Mouse (Mus musculus) liver, embryonic 16.5 days (tissue): ENCODE data around the gene Gm5916. TPM values are rescaled to one million over a fixed set of nuclear protein-coding genes. Genes with fewer than 3 reads are reported as not detected.

Experiments
- ATAC-seq: fragments of 200-750 bp; cut with Nextera tagmentation; 2 replicates; pipeline ENCODE4 v1.8.0; 2017; ENCODE audit warnings: low read depth, mild to moderate bottlenecking, moderate number of reproducible peaks, moderate library complexity
- H3K27ac ChIP-seq: fragments of 300-500 bp; sonication (generic); 2 replicates; pipeline ENCODE4 v1.5.1; 2014; ENCODE audit warnings: mild to moderate bottlenecking, low read length
- H3K27me3 ChIP-seq: fragments of 300-500 bp; sonication (generic); 2 replicates; pipeline ENCODE4 v1.6.1; 2014; ENCODE audit warnings: low read depth, low read length, mixed read lengths; ENCODE audit not compliant: control insufficient read depth, insufficient read depth
- H3K36me3 ChIP-seq: fragments of 300-500 bp; sonication (generic); 2 replicates; pipeline ENCODE4 v1.6.1; 2014; ENCODE audit warnings: mild to moderate bottlenecking; ENCODE audit not compliant: control insufficient read depth, insufficient read depth
- H3K4me1 ChIP-seq: fragments of 300-500 bp; sonication (generic); 2 replicates; pipeline ENCODE4 v1.6.1; 2014; ENCODE audit warnings: low read depth, low read length, mixed read lengths; ENCODE audit not compliant: control insufficient read depth
- H3K4me2 ChIP-seq: fragments of 300-500 bp; sonication (generic); 2 replicates; pipeline ENCODE4 v1.6.1; 2014; ENCODE audit warnings: low read depth, low read length, mixed read lengths
- H3K4me3 ChIP-seq: fragments of 300-500 bp; sonication (generic); 2 replicates; pipeline ENCODE4 v1.5.1; 2014; ENCODE audit warnings: low read depth, mild to moderate bottlenecking, low read length
- H3K9ac ChIP-seq: fragments of 300-500 bp; sonication (generic); 2 replicates; pipeline ENCODE4 v1.6.1; 2014; ENCODE audit warnings: low read depth, low read length
- H3K9me3 ChIP-seq: fragments of 300-500 bp; sonication (generic); replicated peaks from 2 replicates; pipeline ENCODE4 v1.6.1; 2016; ENCODE audit warnings: low read length; ENCODE audit not compliant: control insufficient read depth
- WGBS: fragments of 180-500 bp; shearing (Covaris S2); extraction: QIAGEN DNeasy Blood & Tissue Kit; methylation state at CpG from one replicate; pipeline ENCODE4 v1.1.7; 2014; ENCODE audit not compliant: insufficient replicate concordance; 5-methylcytosine and 5-hydroxymethylcytosine counted together
- polyA plus RNA-seq: library from polyadenylated mRNA; unstranded; fragments of >200 nt; fragmentation: Nextera tagmentation; extraction: Ambion mirVana; gene quantifications from 2 replicates; pipeline ENCODE4 v1.2.1, GENCODE M21; 2015

Gm5916 gene
- polyA plus RNA-seq, result not detected in 2 replicates

DNA sequence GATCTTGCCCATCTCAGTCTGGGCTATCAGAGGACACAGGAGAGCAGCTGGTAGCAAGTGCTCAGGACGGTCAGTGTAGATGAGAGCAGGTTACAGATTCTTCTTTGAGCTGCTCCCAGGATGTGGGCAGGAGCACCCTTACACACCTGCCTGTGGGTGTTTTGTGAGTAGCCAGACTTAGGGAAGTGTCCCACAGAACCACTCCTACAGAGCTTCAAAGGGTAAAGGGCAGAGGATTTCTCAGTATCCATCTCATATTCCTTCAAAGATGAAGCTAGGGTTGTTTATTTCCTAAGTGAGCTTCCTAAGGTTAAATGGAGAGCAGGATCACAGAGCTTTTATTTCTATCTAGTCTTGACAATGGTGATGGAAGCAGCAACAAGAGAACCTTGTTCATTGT lies at the start of gene Gm5916:
Gene Gm5916, minus strand, starts transcription at position 101 of the 400 bp plus-strand sequence.
- Histone ChIP-seq H3K4me3 (no peak within 1 kb of the TSS), H3K36me3 (no peaks in the 10 kb centered on the region), H3K9ac (no peak within 1 kb of the TSS), H3K27me3 (no peaks in the 10 kb centered on the region), H3K4me1 (no peaks in the 10 kb centered on the region), H3K4me2 (no peak within 1 kb of the TSS), H3K27ac (no peak within 1 kb of the TSS), H3K9me3 (no peaks in the 10 kb centered on the region)
- WGBS, result 45% methylated on average over 1 of the region's 1 CpGs
- no peak for ATAC-seq

Other genes starting within 250 kb of the Gm5916 start
- gene 9230113P08Rik, start 220.4 kb downstream of the Gm5916 start, polyA plus RNA-seq, result not detected in 2 replicates